Mouse (Mus musculus): ENCODE results near the gene Tcf20.

- TF ChIP-seq CHD2 (IDR thresholded peaks at IDR 0.05; ENCODE audit: low read depth, low read length): no peak
- no peak for TF ChIP-seq HCFC1 (IDR thresholded peaks at IDR 0.05; ENCODE audit: borderline replicate concordance, insufficient read depth, low read length)
- TF ChIP-seq ZC3H11A (IDR thresholded peaks at IDR 0.05; ENCODE audit: borderline replicate concordance, low read depth, low read length): no peak
These were observed 19.2 kb downstream of the Tcf20 start for GRCm38 (mm10) chr15:82968449-82968848.
